ENCODE assay signal across 21 mouse cellular contexts in genomic region chr5:97167401-97168249, GRCm38 (mm10). TPM values are rescaled to one million over a fixed set of nuclear protein-coding genes. Genes with fewer than 3 reads are reported as not detected.
DNase-seq lines count a peak whose midpoint lies in the region; ATAC-seq lines count a peak whose summit lies in the region.
"Had no signal": no experiment of that assay in that cellular context is flagged by ENCODE, and none has a peak within 500 bp of the region (broad histone marks: within the 10 kb centered on the region; RNA-seq: fewer than 3 reads in every experiment).

No protein-coding gene starts in this region.

- no peak overlapping the region for H3K9ac ChIP-seq in hindbrain, embryonic 11.5 days (ENCODE audit: low read depth, low read length)
- no peak overlapping the region for H3K9ac ChIP-seq in hindbrain, embryonic 16.5 days (ENCODE audit: low read depth, low read length)
- no peak overlapping the region for H3K9ac ChIP-seq in neural tube, embryonic 11.5 days (ENCODE audit: low read length)
- no peak overlapping the region for H3K9ac ChIP-seq in neural tube, embryonic 14.5 days (replicated peaks; ENCODE audit: low read depth, low read length)
- H3K9ac ChIP-seq: liver, embryonic 15.5 days; lung, embryonic 15.5 days had no signal

- H3K27ac ChIP-seq in hindbrain, embryonic 11.5 days (ENCODE audit: low read depth, low read length), result no peak overlapping the region
- H3K27ac ChIP-seq in hindbrain, embryonic 16.5 days (ENCODE audit: low read depth, low read length), result no peak overlapping the region
- 0 out of 2 replicates have a peak overlapping the region, but pooled peaks have one; percentile 6 for H3K27ac ChIP-seq in neural tube, embryonic 11.5 days (ENCODE audit: low read depth, low read length)
- no peak overlapping the region for H3K27ac ChIP-seq in neural tube, embryonic 14.5 days (ENCODE audit: low read depth, low read length)
- H3K27ac ChIP-seq: embryonic facial prominence, embryonic 10.5 days; heart, embryonic 10.5 days; limb, embryonic 10.5 days; liver, embryonic 15.5 days; lung, embryonic 15.5 days; stomach, postnatal 0 days had no signal

- WGBS in hindbrain, embryonic 11.5 days, result 76% methylated on average over 18 of the region's 18 CpGs
- 57% methylated on average over 18 of the region's 18 CpGs for WGBS in hindbrain, embryonic 16.5 days
- WGBS in neural tube, embryonic 11.5 days, result 67% methylated on average over 18 of the region's 18 CpGs
- 40% methylated on average over 18 of the region's 18 CpGs for WGBS in neural tube, embryonic 14.5 days

- no peaks in the 10 kb centered on the region for H3K27me3 ChIP-seq in hindbrain, embryonic 11.5 days (ENCODE audit: control insufficient read depth, insufficient read depth, low read length)
- no peaks in the 10 kb centered on the region for H3K27me3 ChIP-seq in hindbrain, embryonic 16.5 days (replicated peaks; ENCODE audit: control insufficient read depth, insufficient read depth, low read length)
- H3K27me3 ChIP-seq in neural tube, embryonic 11.5 days (ENCODE audit: control insufficient read depth, insufficient read depth, low read length), result no peaks in the 10 kb centered on the region
- H3K27me3 ChIP-seq in neural tube, embryonic 14.5 days (ENCODE audit: control insufficient read depth, insufficient read depth, low read length), result no peaks in the 10 kb centered on the region
- H3K27me3 ChIP-seq: liver, embryonic 15.5 days; lung, embryonic 15.5 days had no signal

- peak; percentile 81 for ATAC-seq in hindbrain, embryonic 11.5 days (ENCODE audit: low FRiP score)
- ATAC-seq in hindbrain, embryonic 16.5 days, result no peak; the same call in 1 of the 2 replicates
- peak; percentile 53 for ATAC-seq in neural tube, embryonic 11.5 days (ENCODE audit: insufficient read depth, low FRiP score, low TSS enrichment)
- ATAC-seq in neural tube, embryonic 14.5 days (ENCODE audit: low read depth), result peak; percentile 61; the same call in 1 of the 2 replicates

- no peaks in the 10 kb centered on the region for H3K4me1 ChIP-seq in hindbrain, embryonic 11.5 days (replicated peaks; ENCODE audit: control insufficient read depth, insufficient read depth, low read length)
- H3K4me1 ChIP-seq in hindbrain, embryonic 16.5 days (ENCODE audit: control insufficient read depth, insufficient read depth, low read depth, low read length), result no peaks in the 10 kb centered on the region
- H3K4me1 ChIP-seq in neural tube, embryonic 11.5 days (ENCODE audit: control insufficient read depth, insufficient read depth, low read length), result no peaks in the 10 kb centered on the region
- no peaks in the 10 kb centered on the region for H3K4me1 ChIP-seq in neural tube, embryonic 14.5 days (ENCODE audit: control insufficient read depth, insufficient read depth, low read length)
- H3K4me1 ChIP-seq: embryonic facial prominence, embryonic 10.5 days; limb, embryonic 10.5 days had no signal

- H3K36me3 ChIP-seq in hindbrain, embryonic 11.5 days (ENCODE audit: control insufficient read depth, insufficient read depth, low read length), result no peaks in the 10 kb centered on the region
- H3K36me3 ChIP-seq in hindbrain, embryonic 16.5 days (ENCODE audit: control insufficient read depth, insufficient read depth, low read length), result no peaks in the 10 kb centered on the region
- H3K36me3 ChIP-seq in neural tube, embryonic 11.5 days (ENCODE audit: control insufficient read depth, insufficient read depth, low read length), result no peaks in the 10 kb centered on the region
- no peaks in the 10 kb centered on the region for H3K36me3 ChIP-seq in neural tube, embryonic 14.5 days (ENCODE audit: control insufficient read depth, insufficient read depth, low read length)
- H3K36me3 ChIP-seq: embryonic facial prominence, embryonic 10.5 days; heart, embryonic 10.5 days; limb, embryonic 10.5 days; liver, embryonic 15.5 days; lung, embryonic 15.5 days had no signal

- H3K4me2 ChIP-seq in hindbrain, embryonic 11.5 days (replicated peaks; ENCODE audit: low read depth, low read length), result no peak overlapping the region
- H3K4me2 ChIP-seq in hindbrain, embryonic 16.5 days (ENCODE audit: low read length), result no peak overlapping the region
- H3K4me2 ChIP-seq in neural tube, embryonic 11.5 days (ENCODE audit: low read depth), result 0 out of 2 replicates have a peak overlapping the region, but pooled peaks have one; percentile 2
- H3K4me2 ChIP-seq in neural tube, embryonic 14.5 days (ENCODE audit: low read depth, low read length), result no peak overlapping the region
- H3K4me2 ChIP-seq: liver, embryonic 15.5 days; lung, embryonic 15.5 days had no signal

- DNase-seq in hindbrain, embryonic 11.5 days (ENCODE audit: low spot score), result peak; percentile 20
- DNase-seq in neural tube, embryonic 11.5 days (ENCODE audit: low spot score), result peak; percentile 46
- DNase-seq in neural tube, embryonic 10.5 days (ENCODE audit: extremely low spot score, low spot score), result no peak
- DNase-seq in right cerebral cortex, postnatal 10 days (ENCODE audit: low spot score in 2 of 2), result no peak
- DNase-seq in thymus, postnatal 36 days, result no peak
- DNase-seq: cerebellum, adult 11-12 months; gastrocnemius, postnatal 10 days; heart, postnatal 4 days; kidney, adult 2 months; kidney, postnatal 10 days; liver; lung, postnatal 36 days; thymus, adult 2 months had no signal

- no peaks in the 10 kb centered on the region for H3K9me3 ChIP-seq in hindbrain, embryonic 11.5 days (ENCODE audit: control insufficient read depth, low read length)
- no peaks in the 10 kb centered on the region for H3K9me3 ChIP-seq in hindbrain, embryonic 16.5 days (ENCODE audit: control insufficient read depth, low read length)
- no peaks in the 10 kb centered on the region for H3K9me3 ChIP-seq in neural tube, embryonic 11.5 days (ENCODE audit: control insufficient read depth, low read length)
- no peaks in the 10 kb centered on the region for H3K9me3 ChIP-seq in neural tube, embryonic 14.5 days (ENCODE audit: control insufficient read depth, low read length)
- H3K9me3 ChIP-seq: embryonic facial prominence, embryonic 10.5 days; heart, embryonic 10.5 days; limb, embryonic 10.5 days; liver, embryonic 15.5 days; lung, embryonic 15.5 days had no signal

- H3K4me3 ChIP-seq in hindbrain, embryonic 11.5 days (ENCODE audit: low read depth, low read length), result no peak overlapping the region
- H3K4me3 ChIP-seq in hindbrain, embryonic 16.5 days (ENCODE audit: low read length), result no peak overlapping the region
- no peak overlapping the region for H3K4me3 ChIP-seq in neural tube, embryonic 11.5 days (ENCODE audit: low read depth, low read length)
- no peak overlapping the region for H3K4me3 ChIP-seq in neural tube, embryonic 14.5 days (ENCODE audit: low read depth, low read length)
- H3K4me3 ChIP-seq: embryonic facial prominence, embryonic 10.5 days; heart, embryonic 10.5 days; limb, embryonic 10.5 days; liver, embryonic 15.5 days; lung, embryonic 15.5 days had no signal

RNA-seq across cellular contexts. Expression of gene Paqr3, which starts 56.2 kb away (rescaled TPM):
- polyA plus RNA-seq in hindbrain, embryonic 11.5 days (2014; fragmentation: Nextera tagmentation; extraction: Ambion mirVana), result 12.7 and 14.9 TPM in 2 replicates
- polyA plus RNA-seq in hindbrain, embryonic 16.5 days (2015; fragmentation: Nextera tagmentation; extraction: Ambion mirVana), result 16.5 and 16.8 TPM in 2 replicates
- polyA plus RNA-seq in neural tube, embryonic 11.5 days (2014; fragmentation: Nextera tagmentation; extraction: Ambion mirVana), result 12.2 and 17.2 TPM in 2 replicates
- polyA plus RNA-seq in neural tube, embryonic 14.5 days (2014; fragmentation: Nextera tagmentation; extraction: Ambion mirVana), result 22.3 and 25.3 TPM in 2 replicates

Comparison
In these comparisons a context has a peak if more than half of its experiments do, and no peak if none do; other contexts are left out.
1. DNase-seq: peak in hindbrain, embryonic 11.5 days (single experiment) and neural tube, embryonic 11.5 days (single experiment); none in neural tube, embryonic 10.5 days (single experiment), right cerebral cortex, postnatal 10 days (0 of 2) and thymus, postnatal 36 days (0 of 2).